Mouse (Mus musculus): Measurements from ENCODE around the gene Fam241a.
A peak's percentile ranks its signal among the peaks of the same experiment; 100 is the strongest.

Gene Fam241a

GRCm38 (mm10) chr3:127895792-127896541 lies at the start of gene Fam241a:
Gene Fam241a, minus strand, starts transcription at chr3:127896324.
- peak; percentile 91 to 97 for DNase-seq (ENCODE audit: inconsistent age in 2 of 2, low spot score in 1 of 2)

DNA sequence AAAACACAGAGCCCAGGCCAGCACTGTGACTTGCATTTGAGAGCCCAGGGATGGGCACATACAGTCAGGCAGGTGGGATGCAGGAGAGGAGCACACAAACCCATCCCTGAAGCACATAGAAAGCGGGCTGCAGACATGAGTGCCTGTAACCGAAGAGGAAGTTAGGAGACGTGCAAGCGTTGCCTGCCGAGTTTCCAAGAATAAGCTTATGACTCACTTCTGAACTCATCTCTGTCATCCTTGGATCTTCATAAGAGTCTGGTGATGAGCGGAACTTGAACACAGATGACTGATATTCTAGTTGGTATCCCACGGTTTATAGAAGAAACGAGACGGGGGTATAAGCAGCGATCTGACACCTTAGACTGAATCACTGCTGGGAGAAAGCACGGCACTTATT lies 36.3 kb upstream of the Fam241a start:
- no peak for DNase-seq (ENCODE audit: inconsistent age in 2 of 2, low spot score in 1 of 2)

DNA sequence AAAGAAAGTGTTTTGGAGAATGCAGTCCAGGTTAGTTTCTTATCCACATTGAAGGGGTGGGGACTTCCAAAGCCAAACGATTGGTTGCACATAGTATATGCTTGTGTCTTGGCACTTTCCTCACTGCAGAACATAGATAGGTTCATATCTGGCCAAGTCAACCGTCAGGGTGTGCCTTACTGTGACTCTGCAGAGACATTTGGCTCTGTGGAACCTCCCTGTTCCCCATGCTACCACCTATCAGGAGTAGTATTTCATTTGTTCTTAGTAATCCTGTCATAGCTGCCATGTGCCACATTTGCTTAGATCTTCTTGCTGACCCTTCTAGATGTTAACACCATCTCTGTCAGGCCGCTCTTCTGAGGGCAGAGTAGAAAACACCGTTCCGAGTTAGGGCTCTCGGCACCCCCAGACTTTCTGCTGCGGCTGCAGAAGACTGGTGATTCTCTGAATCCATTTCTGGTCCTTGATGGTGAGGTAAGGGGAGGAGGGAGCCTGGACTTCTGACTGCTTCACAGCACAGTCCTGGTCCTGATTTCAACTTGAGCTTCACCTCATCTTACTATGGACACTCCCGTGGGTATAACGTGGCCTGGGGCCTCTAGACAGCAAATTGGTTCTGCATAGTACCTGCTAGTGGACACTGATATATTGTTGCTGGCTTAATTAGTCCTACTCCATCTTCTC lies 34.3 kb upstream of the Fam241a start:
- no peak for DNase-seq (ENCODE audit: inconsistent age in 2 of 2, low spot score in 1 of 2)

DNA sequence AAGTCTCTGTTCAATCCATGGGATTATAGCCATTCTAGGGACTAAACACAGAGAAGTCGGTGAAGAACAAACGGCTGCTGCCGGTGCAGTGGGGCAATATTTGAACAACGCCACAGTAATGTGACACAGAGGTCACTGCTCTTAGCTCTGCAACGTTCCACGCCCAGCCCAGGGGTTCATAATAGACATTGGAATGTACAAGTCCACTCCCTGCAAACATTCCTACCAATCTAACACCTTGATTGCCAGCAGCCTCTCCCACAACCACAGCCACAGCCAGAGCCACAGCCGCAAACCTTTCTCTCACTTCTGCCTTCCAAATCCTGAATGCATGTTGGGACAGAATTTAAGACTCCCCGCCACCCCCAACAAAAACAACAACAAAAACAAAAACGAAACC lies 33.8 kb upstream of the Fam241a start:
- no peak for DNase-seq (ENCODE audit: inconsistent age in 2 of 2, low spot score in 1 of 2)

DNA sequence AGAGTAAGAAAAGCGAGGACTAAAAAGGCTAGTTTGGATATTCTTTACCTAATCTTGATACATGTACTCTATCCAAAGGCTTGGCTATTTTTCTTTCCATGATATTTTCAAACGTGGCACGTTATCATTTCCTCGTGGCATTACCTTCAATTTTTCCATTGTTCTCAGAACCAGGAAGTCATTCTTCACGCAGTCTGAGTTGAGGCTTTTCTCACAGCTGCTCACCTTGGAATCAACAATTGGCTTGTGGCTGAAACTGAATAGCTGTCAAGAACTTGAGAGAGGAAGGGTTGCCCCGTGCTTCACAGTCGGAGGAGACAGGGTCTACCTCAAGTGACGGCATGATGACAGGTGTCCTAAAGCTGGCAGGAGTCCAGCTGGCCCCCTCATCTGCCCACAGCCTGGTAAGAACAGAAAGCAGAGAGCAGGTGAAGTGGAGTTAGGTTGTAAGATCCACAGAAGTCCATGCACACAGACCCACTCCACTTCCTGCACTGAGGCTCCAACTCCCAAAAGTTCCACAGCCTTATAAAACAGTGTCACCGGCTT lies 30.6 kb upstream of the Fam241a start:
- no peak for DNase-seq (ENCODE audit: inconsistent age in 2 of 2, low spot score in 1 of 2)

DNA sequence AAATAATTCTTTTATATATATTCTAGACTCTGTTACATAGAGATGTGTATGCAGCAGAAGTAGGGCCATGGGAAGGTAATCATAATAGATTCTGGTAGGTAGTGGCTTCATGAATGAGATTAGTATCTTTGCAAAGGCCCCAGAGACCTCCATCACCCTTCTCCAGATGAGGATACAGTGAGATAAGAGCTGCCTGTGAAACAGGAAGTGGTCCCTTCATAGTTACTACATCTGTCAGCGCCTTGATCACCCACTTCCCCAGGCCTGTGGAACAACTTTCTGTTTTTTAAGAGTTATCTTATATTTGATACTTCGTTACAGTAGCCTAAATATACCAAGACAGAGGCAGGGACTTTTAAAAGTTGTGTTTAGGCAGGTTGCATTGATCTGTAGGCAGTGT lies 28.3 kb upstream of the Fam241a start:
- no peak for DNase-seq (ENCODE audit: inconsistent age in 2 of 2, low spot score in 1 of 2)

GRCm38 (mm10) chr3:127923183-127923582 lies 27.1 kb upstream of the Fam241a start:
- no peak for DNase-seq (ENCODE audit: inconsistent age in 2 of 2, low spot score in 1 of 2)

GRCm38 (mm10) chr3:127922125-127922524 lies 26.0 kb upstream of the Fam241a start:
- no peak for DNase-seq (ENCODE audit: inconsistent age in 2 of 2, low spot score in 1 of 2)

- DNase-seq (ENCODE audit: inconsistent age in 2 of 2, low spot score in 1 of 2), result no peak
These were observed 22.0 kb upstream of the Fam241a start for GRCm38 (mm10) chr3:127917999-127918661.

- no peak for DNase-seq (ENCODE audit: inconsistent age in 2 of 2, low spot score in 1 of 2)
These were observed 21.4 kb upstream of the Fam241a start for GRCm38 (mm10) chr3:127917549-127917948.

DNA sequence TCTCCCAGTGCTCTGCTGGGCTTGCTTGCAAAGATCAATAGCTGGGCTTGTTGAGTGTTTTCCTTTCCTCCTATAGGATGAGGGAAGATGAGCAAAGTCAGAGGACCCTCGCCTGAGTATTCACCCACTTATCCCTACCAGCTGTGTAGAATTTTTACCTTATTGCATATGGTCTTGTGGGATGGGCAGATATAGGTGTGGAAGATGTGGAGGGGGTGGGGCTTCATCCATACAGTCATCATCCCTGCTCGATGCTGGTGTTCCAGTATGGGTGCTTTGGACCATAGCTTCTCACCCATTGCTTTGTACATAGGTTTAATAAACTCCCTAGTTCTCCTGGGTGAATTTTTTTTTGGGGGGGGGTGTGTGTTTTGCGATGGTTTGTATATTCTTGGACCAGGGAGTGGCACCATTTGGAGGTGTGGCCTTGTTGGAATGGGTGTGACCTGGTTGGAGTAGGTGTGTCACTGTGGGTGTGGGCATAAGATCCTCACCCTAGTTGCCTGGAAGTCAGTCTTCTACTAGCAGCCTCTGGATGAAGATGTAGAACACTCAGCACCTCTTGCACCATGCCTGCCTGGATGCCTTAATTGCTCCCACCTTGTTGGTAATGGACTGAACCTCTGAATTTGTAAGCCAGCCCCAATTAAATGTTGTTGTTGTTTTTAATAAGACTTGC lies 19.7 kb upstream of the Fam241a start:
- no peak for DNase-seq (ENCODE audit: inconsistent age in 2 of 2, low spot score in 1 of 2)

- DNase-seq (ENCODE audit: inconsistent age in 2 of 2, low spot score in 1 of 2), result peak in 1 of 2 experiments; percentile 41
These were observed 18.0 kb upstream of the Fam241a start for GRCm38 (mm10) chr3:127913885-127914709.

GRCm38 (mm10) chr3:127909941-127910340 lies 13.8 kb upstream of the Fam241a start:
- no peak for DNase-seq (ENCODE audit: inconsistent age in 2 of 2, low spot score in 1 of 2)

GRCm38 (mm10) chr3:127894981-127895779 lies 944 bp downstream of the Fam241a start:
- DNase-seq (ENCODE audit: inconsistent age in 2 of 2, low spot score in 1 of 2), result peak in 1 of 2 experiments; percentile 48

DNA sequence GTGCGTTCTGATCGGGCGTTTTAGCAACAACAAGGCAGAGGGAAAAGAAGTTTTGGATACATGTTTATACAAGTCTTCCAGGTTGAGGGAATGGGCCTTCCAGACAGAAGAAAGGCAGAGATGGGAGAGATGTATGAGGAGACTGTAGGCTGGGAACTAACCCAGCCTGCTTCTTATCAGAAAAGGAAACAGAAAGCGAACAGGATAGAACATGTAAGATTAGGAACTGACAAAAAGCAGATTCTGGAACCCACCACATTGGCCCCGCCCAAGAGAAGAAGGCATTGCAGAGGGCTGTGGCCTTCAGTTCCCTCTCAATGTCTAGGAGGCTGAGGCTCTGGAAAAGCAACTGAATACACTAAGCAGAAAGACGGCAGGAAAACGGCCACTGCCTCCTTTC lies 2.2 kb downstream of the Fam241a start:
- DNase-seq (ENCODE audit: inconsistent age in 2 of 2, low spot score in 1 of 2), result no peak

GRCm38 (mm10) chr3:127891906-127892305 lies 4.2 kb downstream of the Fam241a start:
- DNase-seq (ENCODE audit: inconsistent age in 2 of 2, low spot score in 1 of 2), result no peak

DNA sequence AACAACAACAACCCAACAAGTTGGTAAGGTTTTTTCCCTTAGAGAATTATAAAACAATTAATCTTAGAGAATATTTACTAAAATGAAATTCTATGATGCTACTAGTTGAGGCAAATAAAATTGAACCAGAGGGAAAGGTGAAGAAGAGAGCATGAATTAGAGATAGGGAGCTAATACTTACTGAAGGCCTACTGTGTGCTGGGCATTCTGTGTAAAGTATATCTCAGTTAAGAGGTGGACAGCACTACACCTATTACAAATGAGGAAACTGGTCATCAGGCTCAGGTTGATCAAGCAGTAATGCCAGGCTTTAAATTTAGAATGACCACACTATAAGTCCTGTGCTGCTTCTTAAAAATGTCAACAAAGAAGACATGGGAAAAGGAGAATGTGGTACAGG lies 6.1 kb downstream of the Fam241a start:
- no peak for DNase-seq (ENCODE audit: inconsistent age in 2 of 2, low spot score in 1 of 2)

DNA sequence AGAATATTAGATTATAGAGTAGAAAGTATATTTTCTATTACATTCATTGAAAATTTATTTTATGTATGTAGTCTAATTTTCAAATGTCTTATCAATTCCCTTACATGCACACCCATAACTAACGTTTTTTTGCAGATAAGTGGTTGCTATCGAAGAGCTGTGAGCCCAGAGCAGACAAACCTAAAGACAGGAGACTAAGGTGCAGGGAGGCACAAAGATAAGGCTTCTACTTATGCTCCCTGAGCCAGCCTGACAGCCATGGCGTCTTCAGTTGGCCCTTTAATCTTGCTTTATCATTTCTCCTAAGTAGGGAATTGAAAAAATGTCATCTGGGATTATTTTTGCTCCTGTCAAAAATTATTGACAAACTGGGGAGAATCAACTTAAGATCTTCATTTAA lies 6.6 kb downstream of the Fam241a start:
- DNase-seq (ENCODE audit: inconsistent age in 2 of 2, low spot score in 1 of 2), result no peak

GRCm38 (mm10) chr3:127881684-127882083 lies 14.4 kb downstream of the Fam241a start:
- DNase-seq (ENCODE audit: inconsistent age in 2 of 2, low spot score in 1 of 2), result no peak
